Mouse (Mus musculus): ENCODE measurements around the gene Pprc1. TPM values are rescaled to one million over a fixed set of nuclear protein-coding genes. Genes with fewer than 3 reads are reported as not detected.

Gene Pprc1
- polyA plus RNA-seq (2015; fragmentation: Nextera tagmentation; extraction: Ambion mirVana): 16.1 and 24.0 TPM in 2 replicates

GRCm38 (mm10) chr19:46044271-46044992 is at the start of gene Pprc1:
TSS of gene Pprc1 (plus strand) at chr19:46044886.
- peak within 1 kb of the TSS; percentile 97 for H3K4me3 ChIP-seq (replicated peaks)
- H3K36me3 ChIP-seq: no peaks in the 10 kb centered on the region
- H3K4me2 ChIP-seq: peak within 1 kb of the TSS; percentile 92
- H3K4me1 ChIP-seq: peaks cover 64% of the 10 kb centered on the region
- peak; percentile 33 for ATAC-seq (ENCODE audit: low FRiP score)
- under 1% methylated on average over 34 of the region's 34 CpGs for WGBS
- H3K27me3 ChIP-seq (replicated peaks): no peaks in the 10 kb centered on the region
- H3K27ac ChIP-seq (replicated peaks): peak within 1 kb of the TSS; percentile 99
- peak within 1 kb of the TSS; percentile 96 for H3K9ac ChIP-seq (replicated peaks)
- no peaks in the 10 kb centered on the region for H3K9me3 ChIP-seq (replicated peaks)

DNA sequence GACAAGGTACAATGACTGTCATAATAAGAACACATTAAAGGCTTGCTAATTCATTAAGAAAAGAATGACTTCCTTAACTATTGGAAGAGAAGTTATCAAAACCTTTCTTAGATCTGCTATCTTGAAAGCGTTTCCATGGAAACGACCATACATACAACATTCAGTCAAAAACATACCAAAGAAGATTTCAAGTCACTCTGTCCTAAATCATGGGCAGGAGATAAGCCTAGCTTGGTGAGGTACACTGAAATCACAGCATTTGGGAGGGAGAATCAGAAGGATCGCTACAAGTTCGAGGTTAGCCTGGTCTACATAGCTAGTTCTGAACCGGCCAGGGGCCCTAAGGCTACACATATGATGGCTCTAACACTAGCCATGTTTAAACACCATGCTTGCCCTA is 47.3 kb upstream of the Pprc1 start:
- Histone ChIP-seq H3K9me3 (replicated peaks) (no peaks in the 10 kb centered on the region), H3K27ac (replicated peaks) (peak overlapping the region; percentile 99; the same call in 1 of the 2 replicates), H3K4me2 (peak overlapping the region; percentile 57), H3K4me1 (peaks cover 16% of the 10 kb centered on the region), H3K27me3 (replicated peaks) (no peaks in the 10 kb centered on the region), H3K9ac (replicated peaks) (peak overlapping the region; percentile 96), H3K36me3 (peaks cover 4% of the 10 kb centered on the region; the same call in 1 of the 2 replicates), H3K4me3 (replicated peaks) (peak overlapping the region; percentile 90)
- 68% methylated on average over 5 of the region's 5 CpGs for WGBS
- ATAC-seq (ENCODE audit: low FRiP score): no peak

DNA sequence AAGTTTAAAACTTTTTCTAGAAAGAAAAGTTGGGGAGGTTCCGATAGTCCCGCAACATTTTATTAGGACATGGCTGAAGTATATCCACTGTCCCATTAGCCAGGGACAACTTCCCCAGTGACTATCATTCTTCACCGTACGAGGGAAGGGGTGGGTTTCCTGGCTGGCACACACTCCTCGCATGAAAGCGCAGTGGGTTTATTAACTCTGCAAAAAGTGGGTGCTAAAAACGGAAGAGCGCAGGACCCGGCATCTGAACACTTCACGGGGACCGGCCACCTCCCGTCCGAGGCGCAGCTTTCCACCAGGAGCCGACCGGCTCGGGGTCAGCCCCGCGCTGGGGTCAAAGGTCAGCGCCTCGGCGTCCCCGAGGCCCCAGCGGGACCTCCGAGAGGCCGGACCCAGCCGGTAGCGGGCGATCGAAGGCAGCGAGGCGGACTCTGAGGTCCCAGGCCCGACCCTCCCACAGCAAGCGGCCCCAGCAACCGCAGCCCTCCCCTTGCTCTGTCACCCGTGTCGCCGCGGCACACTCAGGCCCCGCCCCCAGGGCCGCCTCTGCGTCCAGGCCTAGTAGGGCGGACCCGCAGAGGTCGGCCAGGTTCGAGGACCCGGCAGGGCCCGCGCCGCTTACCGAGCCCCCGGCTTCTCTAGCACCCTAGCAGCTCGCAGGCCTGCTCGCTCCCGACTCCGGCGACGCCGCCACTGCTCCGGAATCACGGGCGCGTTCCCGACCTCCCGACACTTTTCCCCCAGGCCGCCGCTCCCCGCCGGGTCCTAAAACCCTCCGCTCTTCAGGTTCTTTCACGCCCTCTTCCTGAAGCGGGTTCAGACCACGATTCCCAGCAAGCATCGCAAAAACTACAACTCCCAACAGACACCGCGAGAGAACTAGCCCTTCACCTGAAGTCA is 46.6 kb upstream of the Pprc1 start, which contains the start of gene Armh3:
Gene Armh3 (minus strand): TSS at position 704 of the 909 bp plus-strand sequence.
- peak; percentile 95 for ATAC-seq (ENCODE audit: low FRiP score)
- Histone ChIP-seq H3K4me3 (replicated peaks) (peak within 1 kb of the TSS; percentile 90), H3K4me1 (peaks cover 17% of the 10 kb centered on the region)

GRCm38 (mm10) chr19:45998694-45999217 is 45.9 kb upstream of the Pprc1 start:
- H3K4me3 ChIP-seq (replicated peaks): peak overlapping the region; percentile 90
- WGBS: 15% methylated on average over 8 of the region's 8 CpGs

More for the DNA sequence above, 46.6 kb upstream of the Pprc1 start, which contains the start of gene Armh3:
- Histone ChIP-seq H3K27ac (replicated peaks) (peak within 1 kb of the TSS; percentile 99), H3K9me3 (replicated peaks) (no peaks in the 10 kb centered on the region), H3K27me3 (replicated peaks) (peaks cover 3% of the 10 kb centered on the region; the same call in 1 of the 2 replicates), H3K4me2 (peak within 1 kb of the TSS; percentile 57), H3K9ac (replicated peaks) (peak within 1 kb of the TSS; percentile 96), H3K36me3 (peaks cover 4% of the 10 kb centered on the region; the same call in 1 of the 2 replicates)
- under 1% methylated on average over 74 of the region's 76 CpGs for WGBS

DNA sequence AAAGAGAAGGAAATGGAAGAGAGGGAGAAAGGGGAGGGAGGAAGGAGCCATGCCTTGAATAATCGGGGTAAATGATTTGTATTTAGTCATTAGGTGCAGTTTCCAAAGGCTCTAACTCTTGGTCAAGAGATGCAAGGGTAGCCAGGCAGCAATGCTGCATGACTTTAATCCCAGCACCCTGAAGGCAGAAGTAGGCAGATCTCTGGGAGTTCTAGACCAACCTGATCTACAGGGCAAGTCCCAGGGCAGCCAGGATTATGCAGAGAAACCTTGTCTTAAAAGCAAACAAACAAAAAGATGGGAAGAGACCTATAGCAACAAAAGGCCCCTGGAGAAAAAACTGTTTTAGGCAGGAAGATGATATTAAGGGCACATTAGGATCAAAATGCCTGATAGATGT is 45.3 kb upstream of the Pprc1 start:
- peaks cover 4% of the 10 kb centered on the region; the same call in 1 of the 2 replicates for H3K36me3 ChIP-seq
- no peaks in the 10 kb centered on the region for H3K9me3 ChIP-seq (replicated peaks)
- no peak overlapping the region for H3K9ac ChIP-seq (replicated peaks)
- peak overlapping the region; percentile 57; the same call in 1 of the 2 replicates for H3K4me2 ChIP-seq
- 52% methylated on average over 1 of the region's 1 CpGs for WGBS
- H3K4me3 ChIP-seq (replicated peaks): no peak overlapping the region
- no peak for ATAC-seq (ENCODE audit: low FRiP score)
- peaks cover 3% of the 10 kb centered on the region; the same call in 1 of the 2 replicates for H3K27me3 ChIP-seq (replicated peaks)
- H3K27ac ChIP-seq (replicated peaks): no peak overlapping the region
- H3K4me1 ChIP-seq: peaks cover 30% of the 10 kb centered on the region

More at GRCm38 (mm10) chr19:45998694-45999217, 45.9 kb upstream of the Pprc1 start:
- H3K9me3 ChIP-seq (replicated peaks): no peaks in the 10 kb centered on the region
- H3K36me3 ChIP-seq: peaks cover 4% of the 10 kb centered on the region; the same call in 1 of the 2 replicates
- H3K4me2 ChIP-seq: peak overlapping the region; percentile 57
- H3K27me3 ChIP-seq (replicated peaks): peaks cover 3% of the 10 kb centered on the region; the same call in 1 of the 2 replicates
- H3K4me1 ChIP-seq: peaks cover 24% of the 10 kb centered on the region
- peak; percentile 37 for ATAC-seq (ENCODE audit: low FRiP score)
- H3K27ac ChIP-seq (replicated peaks): peak overlapping the region; percentile 99
- peak overlapping the region; percentile 96 for H3K9ac ChIP-seq (replicated peaks)

- H3K4me3 ChIP-seq (replicated peaks): no peak overlapping the region
- 83% methylated on average over 9 of the region's 9 CpGs for WGBS
- no peak for ATAC-seq (ENCODE audit: low FRiP score)
- H3K27me3 ChIP-seq (replicated peaks): peaks cover 3% of the 10 kb centered on the region; the same call in 1 of the 2 replicates
- no peak overlapping the region for H3K4me2 ChIP-seq
- no peaks in the 10 kb centered on the region for H3K9me3 ChIP-seq (replicated peaks)
- H3K36me3 ChIP-seq: no peaks in the 10 kb centered on the region
- no peak overlapping the region for H3K27ac ChIP-seq (replicated peaks)
- no peak overlapping the region for H3K9ac ChIP-seq (replicated peaks)
- H3K4me1 ChIP-seq: peaks cover 24% of the 10 kb centered on the region
These were observed 42.4 kb upstream of the Pprc1 start for GRCm38 (mm10) chr19:46002279-46002678.

- no peak within 1 kb of the TSS; the same call in 1 of the 2 replicates for H3K27ac ChIP-seq (replicated peaks)
- H3K9me3 ChIP-seq (replicated peaks): no peaks in the 10 kb centered on the region
- 1% methylated on average over 70 of the region's 70 CpGs for WGBS
- peaks cover 3% of the 10 kb centered on the region; the same call in 1 of the 2 replicates for H3K27me3 ChIP-seq (replicated peaks)
- peak within 1 kb of the TSS; percentile 57 for H3K4me3 ChIP-seq (replicated peaks)
- peak within 1 kb of the TSS; percentile 63 for H3K9ac ChIP-seq (replicated peaks)
- peaks cover 19% of the 10 kb centered on the region for H3K4me1 ChIP-seq
- H3K36me3 ChIP-seq: no peaks in the 10 kb centered on the region
- peak within 1 kb of the TSS; percentile 96 for H3K4me2 ChIP-seq
- peak; percentile 54 for ATAC-seq (ENCODE audit: low FRiP score)
These were observed 41.1 kb upstream of the Pprc1 start, which contains the start of gene Hps6 for GRCm38 (mm10) chr19:46003371-46004226. TSS of gene Hps6 (plus strand) at chr19:46003508.

DNA sequence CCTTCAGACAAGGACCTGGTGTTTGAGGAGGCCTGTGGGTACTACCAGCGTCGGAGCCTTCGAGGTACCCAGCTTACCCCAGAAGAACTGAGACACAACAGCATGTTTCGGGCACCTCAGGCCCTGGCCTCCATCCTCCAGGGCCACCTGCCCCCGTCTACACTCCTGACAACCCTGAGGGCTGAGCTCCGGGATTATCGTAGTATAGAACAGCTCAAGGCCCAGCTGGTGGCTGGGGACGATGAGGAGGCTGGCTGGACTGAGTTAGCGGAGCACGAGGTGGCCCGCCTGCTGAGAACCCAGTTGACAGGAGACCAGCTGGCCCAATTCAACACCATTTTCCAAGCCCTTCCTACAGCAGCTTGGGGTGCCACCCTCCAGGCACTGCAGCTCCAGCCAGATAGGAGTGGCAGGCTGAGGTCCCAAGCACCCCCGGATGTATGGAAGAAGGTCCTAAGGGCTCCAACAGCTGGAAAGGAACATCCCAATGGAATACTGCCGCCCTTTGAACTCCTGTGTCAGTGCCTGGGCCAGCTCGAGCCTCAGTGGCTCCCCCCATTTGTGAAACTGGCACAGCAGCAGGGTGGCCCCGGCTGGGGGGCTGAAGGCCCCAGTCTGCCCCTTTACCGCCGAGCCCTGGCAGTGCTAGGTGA is 39.7 kb upstream of the Pprc1 start:
- H3K4me2 ChIP-seq: no peak overlapping the region
- no peaks in the 10 kb centered on the region for H3K9me3 ChIP-seq (replicated peaks)
- H3K36me3 ChIP-seq: no peaks in the 10 kb centered on the region
- peaks cover 3% of the 10 kb centered on the region; the same call in 1 of the 2 replicates for H3K27me3 ChIP-seq (replicated peaks)
- ATAC-seq (ENCODE audit: low FRiP score): no peak
- H3K4me1 ChIP-seq: peaks cover 15% of the 10 kb centered on the region
- WGBS: 77% methylated on average over 17 of the region's 17 CpGs
- H3K9ac ChIP-seq (replicated peaks): no peak overlapping the region
- H3K4me3 ChIP-seq (replicated peaks): no peak overlapping the region
- no peak overlapping the region for H3K27ac ChIP-seq (replicated peaks)

DNA sequence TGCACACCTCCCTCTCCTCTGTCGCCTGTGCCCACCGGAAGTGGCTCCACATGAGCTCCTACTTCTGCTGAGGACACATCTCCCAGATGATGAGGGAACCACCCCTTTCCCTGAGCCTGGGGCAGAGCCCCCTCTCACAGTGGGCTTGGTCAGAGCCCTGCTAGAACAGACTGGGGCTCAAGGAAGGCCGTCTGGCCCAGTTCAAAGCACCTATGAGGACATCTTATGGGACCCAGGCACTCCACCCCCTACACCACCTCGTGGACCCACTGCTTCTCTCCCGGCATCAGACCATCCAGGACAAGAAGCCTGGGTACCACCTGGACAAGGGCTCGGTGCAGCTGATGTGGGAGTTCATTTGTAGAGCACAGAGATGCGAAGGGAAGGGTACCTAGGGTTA is 39.0 kb upstream of the Pprc1 start:
- no peaks in the 10 kb centered on the region for H3K36me3 ChIP-seq
- peaks cover 3% of the 10 kb centered on the region; the same call in 1 of the 2 replicates for H3K27me3 ChIP-seq (replicated peaks)
- H3K4me3 ChIP-seq (replicated peaks): no peak overlapping the region
- H3K27ac ChIP-seq (replicated peaks): no peak overlapping the region
- peaks cover 15% of the 10 kb centered on the region for H3K4me1 ChIP-seq
- H3K4me2 ChIP-seq: no peak overlapping the region
- no peak for ATAC-seq (ENCODE audit: low FRiP score)
- no peaks in the 10 kb centered on the region for H3K9me3 ChIP-seq (replicated peaks)
- H3K9ac ChIP-seq (replicated peaks): no peak overlapping the region
- WGBS: 87% methylated on average over 7 of the region's 7 CpGs

DNA sequence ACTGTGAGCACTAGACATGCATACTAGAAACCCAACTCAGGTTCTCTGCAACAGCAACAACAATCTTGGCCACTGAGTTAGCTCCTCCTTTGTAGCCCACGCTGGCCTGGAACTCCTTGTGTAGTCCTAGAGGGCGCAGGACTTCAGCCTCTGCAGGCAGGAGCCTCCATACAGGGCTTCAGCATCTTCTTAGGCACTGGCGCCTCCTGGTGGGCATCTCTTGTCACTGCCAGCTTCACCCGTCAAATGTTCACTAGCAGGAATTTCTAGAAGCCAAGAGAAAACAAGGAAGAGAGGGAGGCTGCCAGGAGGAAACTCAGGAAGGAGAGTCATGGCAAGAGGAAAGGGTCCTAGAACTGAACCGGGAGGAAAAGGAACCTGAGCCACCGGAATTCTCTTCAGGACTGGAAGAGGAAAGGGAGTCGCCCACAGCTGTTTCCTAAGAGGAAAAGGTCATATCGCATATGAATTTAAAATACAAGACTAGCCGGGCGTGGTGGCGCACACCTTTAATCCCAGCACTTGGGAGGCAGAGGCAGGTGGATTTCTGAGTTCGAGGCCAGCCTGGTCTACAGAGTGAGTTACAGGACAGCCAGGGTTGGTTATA is 30.0 kb upstream of the Pprc1 start:
- 39% methylated on average over 12 of the region's 12 CpGs for WGBS
- H3K4me2 ChIP-seq: no peak overlapping the region
- no peak overlapping the region for H3K9ac ChIP-seq (replicated peaks)
- H3K36me3 ChIP-seq: no peaks in the 10 kb centered on the region
- no peaks in the 10 kb centered on the region for H3K27me3 ChIP-seq (replicated peaks)
- no peaks in the 10 kb centered on the region for H3K4me1 ChIP-seq
- no peaks in the 10 kb centered on the region for H3K9me3 ChIP-seq (replicated peaks)
- no peak for ATAC-seq (ENCODE audit: low FRiP score)
- no peak overlapping the region for H3K27ac ChIP-seq (replicated peaks)
- H3K4me3 ChIP-seq (replicated peaks): no peak overlapping the region
